Mouse (Mus musculus) C2C12 (cell line): ENCODE measurements at regions not wholly inside any gene's neighbourhood (a gene's known extent, or its start where the extent isn't known, plus 50 kb on each side); places are given as distances from the start of the nearest gene placed in this dataset.

Experiments used
- CEBPB ChIP-seq: IDR thresholded peaks from one replicate; pipeline ENCODE4 v1.6.1; 2011; ENCODE audit warnings: low read depth, mild to moderate bottlenecking, control low read depth, moderate library complexity
- CTCF ChIP-seq: IDR thresholded peaks from one replicate; pipeline ENCODE4 v1.5.1; 2011; ENCODE audit not compliant: control insufficient read depth, insufficient read depth, insufficient read length
- USF1 ChIP-seq: IDR thresholded peaks from one replicate; pipeline ENCODE4 v1.6.1; 2011; ENCODE audit warnings: low read depth, mild to moderate bottlenecking, control low read depth, moderate library complexity

GRCm38 (mm10) chr6:37662747-37663146, 132.8 kb downstream of the Akr1d1 start:
- TF ChIP-seq CEBPB (no peak), CTCF (no peak), USF1 (no peak)
